Mouse (Mus musculus) CD4-positive, CD25-positive, alpha-beta regulatory T cell, adult 2 months (primary cell): ENCODE data around the gene E330017A01Rik.
A peak's percentile ranks its signal among the peaks of the same experiment; 100 is the strongest.

ENCODE experiments used
- DNase-seq: peaks from one replicate; pipeline ENCODE4 v3.0.0-alpha.2; 2012; ENCODE audit warnings: low read depth, low spot score

E330017A01Rik gene

GRCm38 (mm10) chr16:58663021-58663420 is 24.5 kb upstream of the E330017A01Rik start:
- DNase-seq, result peak; percentile 33

- no peak for DNase-seq
These were observed 23.8 kb upstream of the E330017A01Rik start for GRCm38 (mm10) chr16:58662287-58662791.

GRCm38 (mm10) chr16:58661826-58662225 is 23.3 kb upstream of the E330017A01Rik start:
- no peak for DNase-seq

GRCm38 (mm10) chr16:58658668-58659067 is 20.1 kb upstream of the E330017A01Rik start:
- DNase-seq, result no peak

- DNase-seq, result no peak
These were observed 18.0 kb upstream of the E330017A01Rik start for GRCm38 (mm10) chr16:58656526-58656925.

GRCm38 (mm10) chr16:58655751-58656150 is 17.2 kb upstream of the E330017A01Rik start:
- DNase-seq, result no peak

- no peak for DNase-seq
These were observed 11.4 kb upstream of the E330017A01Rik start for GRCm38 (mm10) chr16:58649979-58650378.

- DNase-seq, result no peak
These were observed 523 bp downstream of the E330017A01Rik start for GRCm38 (mm10) chr16:58638016-58638415.

GRCm38 (mm10) chr16:58637448-58637847 is 1.1 kb downstream of the E330017A01Rik start:
- no peak for DNase-seq

GRCm38 (mm10) chr16:58635866-58636265 is 2.7 kb downstream of the E330017A01Rik start:
- DNase-seq, result no peak

- no peak for DNase-seq
These were observed 8.8 kb downstream of the E330017A01Rik start for GRCm38 (mm10) chr16:58629736-58630135.

GRCm38 (mm10) chr16:58628968-58629367 is 9.6 kb downstream of the E330017A01Rik start:
- DNase-seq, result no peak

GRCm38 (mm10) chr16:58628336-58628680 is 10.2 kb downstream of the E330017A01Rik start:
- no peak for DNase-seq

- no peak for DNase-seq
These were observed 10.8 kb downstream of the E330017A01Rik start for GRCm38 (mm10) chr16:58627597-58628335.

- peak; percentile 43 for DNase-seq
These were observed 14.6 kb downstream of the E330017A01Rik start for GRCm38 (mm10) chr16:58623944-58624343.

GRCm38 (mm10) chr16:58623114-58623513 is 15.4 kb downstream of the E330017A01Rik start:
- no peak for DNase-seq

GRCm38 (mm10) chr16:58622377-58622776 is 16.2 kb downstream of the E330017A01Rik start:
- no peak for DNase-seq

- no peak for DNase-seq
These were observed 21.2 kb downstream of the E330017A01Rik start for GRCm38 (mm10) chr16:58617346-58617745.

- no peak for DNase-seq
These were observed 21.7 kb downstream of the E330017A01Rik start, which contains the start of gene Gm813 for GRCm38 (mm10) chr16:58616878-58617277. Gene Gm813 (minus strand): TSS chr16:58616978.

- DNase-seq, result no peak
These were observed 25.6 kb downstream of the E330017A01Rik start for GRCm38 (mm10) chr16:58612969-58613368.

- no peak for DNase-seq
These were observed 31.4 kb downstream of the E330017A01Rik start for GRCm38 (mm10) chr16:58607101-58607500.

GRCm38 (mm10) chr16:58604680-58605079 is 33.9 kb downstream of the E330017A01Rik start:
- no peak for DNase-seq

GRCm38 (mm10) chr16:58603831-58604230 is 34.7 kb downstream of the E330017A01Rik start:
- no peak for DNase-seq
